Mouse (Mus musculus) limb, embryonic 15.5 days (tissue): ENCODE data around the gene Ostf1. TPM values are rescaled to one million over a fixed set of nuclear protein-coding genes. Genes with fewer than 3 reads are reported as not detected.

Source experiments
- ATAC-seq: fragments of 200-750 bp; cut with Nextera tagmentation; 2 replicates; pipeline ENCODE4 v1.8.0; 2017; ENCODE audit warnings: low read depth, moderate TSS enrichment; ENCODE audit not compliant: insufficient number of reproducible peaks, low FRiP score, low TSS enrichment
- H3K27ac ChIP-seq: fragments of 300-500 bp; sonication (generic); 2 replicates; pipeline ENCODE4 v1.5.1; 2015; ENCODE audit warnings: moderate library complexity, mild to moderate bottlenecking, inconsistent platforms
- H3K27me3 ChIP-seq: fragments of 300-500 bp; sonication (generic); 2 replicates; pipeline ENCODE4 v1.6.1; 2015; ENCODE audit warnings: inconsistent platforms
- H3K36me3 ChIP-seq: fragments of 300-500 bp; sonication (generic); 2 replicates; pipeline ENCODE4 v1.6.1; 2015; ENCODE audit warnings: inconsistent platforms
- H3K4me1 ChIP-seq: fragments of 300-500 bp; sonication (generic); 2 replicates; pipeline ENCODE4 v1.6.1; 2015; ENCODE audit warnings: inconsistent platforms
- H3K4me2 ChIP-seq: fragments of 300-500 bp; sonication (generic); 2 replicates; pipeline ENCODE4 v1.6.1; 2015; ENCODE audit warnings: mild to moderate bottlenecking, inconsistent platforms
- H3K4me3 ChIP-seq: fragments of 300-500 bp; sonication (generic); 2 replicates; pipeline ENCODE4 v1.5.1; 2015; ENCODE audit warnings: mild to moderate bottlenecking, inconsistent platforms
- H3K9ac ChIP-seq: fragments of 300-500 bp; sonication (generic); 2 replicates; pipeline ENCODE4 v1.6.1; 2015; ENCODE audit warnings: inconsistent platforms
- H3K9me3 ChIP-seq: fragments of 300-500 bp; sonication (generic); 2 replicates; pipeline ENCODE4 v1.6.1; 2016; ENCODE audit warnings: inconsistent platforms
- WGBS: fragments of 180-500 bp; shearing (Covaris S2); methylation state at CpG from one replicate; pipeline ENCODE4 v1.1.7; 2015; 5-methylcytosine and 5-hydroxymethylcytosine counted together
- polyA plus RNA-seq: library from polyadenylated mRNA; unstranded; fragments of >200 nt; fragmentation: Nextera tagmentation; extraction: Ambion mirVana; gene quantifications from 2 replicates; pipeline ENCODE4 v1.2.1, GENCODE M21; 2015

The Ostf1 gene
- polyA plus RNA-seq, 1 experiment from 2014 or later, result 154 TPM

- H3K9me3 ChIP-seq, result no peaks in the 10 kb centered on the region
- no peaks in the 10 kb centered on the region for H3K27me3 ChIP-seq
- H3K36me3 ChIP-seq, result peaks cover 9% of the 10 kb centered on the region; the same call in 1 of the 2 replicates
- no peak overlapping the region for H3K27ac ChIP-seq
- 93% methylated on average over 16 of the region's 16 CpGs for WGBS
- no peak overlapping the region for H3K9ac ChIP-seq
- H3K4me1 ChIP-seq, result peaks cover 6% of the 10 kb centered on the region
- ATAC-seq, result no peak
- H3K4me2 ChIP-seq, result no peak overlapping the region
- no peak overlapping the region for H3K4me3 ChIP-seq
These were observed 50.6 kb downstream of the Ostf1 start for GRCm38 (mm10) chr19:18581046-18581445.

DNA sequence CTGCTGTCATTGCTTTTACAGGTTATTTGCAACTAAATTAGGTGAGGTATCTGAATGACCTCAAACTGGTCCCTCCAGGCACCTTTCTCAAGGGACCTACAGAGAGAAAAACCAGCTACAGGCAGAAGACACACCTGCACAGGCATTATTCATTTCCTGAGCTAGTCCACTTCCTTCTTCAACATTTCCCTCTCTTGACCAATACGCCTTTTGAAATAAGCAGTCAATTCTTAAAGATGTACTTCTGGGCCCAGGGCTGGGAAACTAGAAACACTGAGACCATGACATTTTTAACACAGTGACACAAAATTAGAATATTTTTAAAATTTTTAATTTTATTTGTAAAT, 52.6 kb downstream of the Ostf1 start:
- H3K9ac ChIP-seq, result no peak overlapping the region
- 88% methylated on average over 1 of the region's 1 CpGs for WGBS
- no peak overlapping the region for H3K27ac ChIP-seq
- no peaks in the 10 kb centered on the region for H3K27me3 ChIP-seq
- no peak overlapping the region for H3K4me2 ChIP-seq
- ATAC-seq, result no peak
- no peaks in the 10 kb centered on the region for H3K36me3 ChIP-seq
- H3K4me1 ChIP-seq, result peaks cover 6% of the 10 kb centered on the region
- H3K4me3 ChIP-seq, result no peak overlapping the region
- no peaks in the 10 kb centered on the region for H3K9me3 ChIP-seq

- H3K9me3 ChIP-seq, result no peaks in the 10 kb centered on the region
- 27% methylated on average over 17 of the region's 17 CpGs for WGBS
- H3K27ac ChIP-seq, result peak overlapping the region; percentile 27; the same call in 1 of the 2 replicates
- no peak for ATAC-seq
- no peaks in the 10 kb centered on the region for H3K36me3 ChIP-seq
- H3K27me3 ChIP-seq, result no peaks in the 10 kb centered on the region
- peak overlapping the region; percentile 10; the same call in 1 of the 2 replicates for H3K4me2 ChIP-seq
- no peak overlapping the region for H3K9ac ChIP-seq
- H3K4me3 ChIP-seq, result peak overlapping the region; percentile 9; the same call in 1 of the 2 replicates
- peaks cover 6% of the 10 kb centered on the region for H3K4me1 ChIP-seq
These were observed 53.2 kb downstream of the Ostf1 start for GRCm38 (mm10) chr19:18578216-18579011.

DNA sequence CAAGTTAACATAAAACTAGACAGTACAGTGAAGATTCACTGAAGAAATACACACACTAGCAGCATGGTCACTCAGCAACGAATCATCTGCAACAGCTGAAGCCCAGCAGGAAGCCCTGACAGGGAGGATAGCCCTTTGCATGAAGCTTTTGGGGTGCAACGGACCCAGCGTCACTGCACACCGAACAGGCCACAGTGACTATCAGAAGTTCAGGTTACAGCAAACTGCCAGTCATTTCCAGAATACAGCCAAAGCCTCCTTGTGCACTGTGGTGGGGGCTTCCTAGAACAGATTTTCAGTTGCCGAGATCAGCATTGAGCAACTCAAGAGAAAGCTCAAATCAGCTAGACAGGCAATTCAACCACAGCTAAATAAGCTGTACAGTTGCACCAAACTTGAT, 54.3 kb downstream of the Ostf1 start:
- H3K9ac ChIP-seq, result no peak overlapping the region
- H3K36me3 ChIP-seq, result no peaks in the 10 kb centered on the region
- ATAC-seq, result no peak
- H3K4me2 ChIP-seq, result no peak overlapping the region
- WGBS, result 75% methylated on average over 5 of the region's 5 CpGs
- H3K27me3 ChIP-seq, result no peaks in the 10 kb centered on the region
- no peak overlapping the region for H3K27ac ChIP-seq
- H3K9me3 ChIP-seq, result no peaks in the 10 kb centered on the region
- H3K4me1 ChIP-seq, result peaks cover 6% of the 10 kb centered on the region
- H3K4me3 ChIP-seq, result no peak overlapping the region

GRCm38 (mm10) chr19:18575891-18576290, 55.7 kb downstream of the Ostf1 start:
- H3K36me3 ChIP-seq, result no peaks in the 10 kb centered on the region
- H3K4me1 ChIP-seq, result peaks cover 6% of the 10 kb centered on the region
- no peak overlapping the region for H3K4me3 ChIP-seq
- no peaks in the 10 kb centered on the region for H3K9me3 ChIP-seq
- 86% methylated on average over 3 of the region's 3 CpGs for WGBS
- no peak overlapping the region for H3K27ac ChIP-seq
- H3K9ac ChIP-seq, result no peak overlapping the region
- no peak for ATAC-seq
- H3K27me3 ChIP-seq, result no peaks in the 10 kb centered on the region
- no peak overlapping the region for H3K4me2 ChIP-seq

DNA sequence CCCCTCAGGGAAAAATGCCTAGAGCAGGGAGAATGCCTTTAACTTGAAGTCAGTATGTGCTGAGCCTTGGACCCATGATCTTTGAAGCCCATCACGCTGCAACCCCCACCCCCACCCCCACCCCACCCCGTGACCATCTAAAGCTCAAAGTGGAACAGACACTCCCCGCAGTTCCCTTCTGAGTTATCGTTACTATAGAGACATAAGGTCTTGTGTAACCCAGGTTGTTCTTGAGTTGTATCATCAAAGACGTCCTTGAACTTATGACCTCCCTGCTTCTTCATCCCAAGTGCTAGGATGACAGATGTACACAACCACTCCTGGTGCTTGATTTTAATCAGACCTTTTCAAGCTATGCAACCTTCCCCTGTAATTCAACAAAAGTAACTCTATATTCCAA, 57.7 kb downstream of the Ostf1 start:
- Histone ChIP-seq H3K9me3 (no peaks in the 10 kb centered on the region), H3K36me3 (no peaks in the 10 kb centered on the region), H3K4me3 (no peak overlapping the region), H3K27me3 (no peaks in the 10 kb centered on the region), H3K9ac (no peak overlapping the region), H3K27ac (no peak overlapping the region), H3K4me2 (no peak overlapping the region), H3K4me1 (peaks cover 6% of the 10 kb centered on the region)
- ATAC-seq, result no peak
- WGBS, result 69% methylated on average over 5 of the region's 5 CpGs

- H3K27ac ChIP-seq, result no peak overlapping the region
- WGBS, result 70% methylated on average over 3 of the region's 3 CpGs
- peaks cover 6% of the 10 kb centered on the region for H3K4me1 ChIP-seq
- ATAC-seq, result no peak
- H3K36me3 ChIP-seq, result no peaks in the 10 kb centered on the region
- no peaks in the 10 kb centered on the region for H3K27me3 ChIP-seq
- no peak overlapping the region for H3K9ac ChIP-seq
- H3K4me3 ChIP-seq, result no peak overlapping the region
- H3K9me3 ChIP-seq, result no peaks in the 10 kb centered on the region
- H3K4me2 ChIP-seq, result no peak overlapping the region
These were observed 58.2 kb downstream of the Ostf1 start for GRCm38 (mm10) chr19:18573443-18573842.

GRCm38 (mm10) chr19:18569496-18569895, 62.1 kb downstream of the Ostf1 start:
- ATAC-seq, result no peak
- Histone ChIP-seq H3K9me3 (no peaks in the 10 kb centered on the region), H3K9ac (no peak overlapping the region), H3K4me3 (no peak overlapping the region), H3K4me2 (no peak overlapping the region), H3K27ac (no peak overlapping the region), H3K27me3 (no peaks in the 10 kb centered on the region), H3K36me3 (no peaks in the 10 kb centered on the region), H3K4me1 (no peaks in the 10 kb centered on the region)
- 81% methylated on average over 1 of the region's 1 CpGs for WGBS

DNA sequence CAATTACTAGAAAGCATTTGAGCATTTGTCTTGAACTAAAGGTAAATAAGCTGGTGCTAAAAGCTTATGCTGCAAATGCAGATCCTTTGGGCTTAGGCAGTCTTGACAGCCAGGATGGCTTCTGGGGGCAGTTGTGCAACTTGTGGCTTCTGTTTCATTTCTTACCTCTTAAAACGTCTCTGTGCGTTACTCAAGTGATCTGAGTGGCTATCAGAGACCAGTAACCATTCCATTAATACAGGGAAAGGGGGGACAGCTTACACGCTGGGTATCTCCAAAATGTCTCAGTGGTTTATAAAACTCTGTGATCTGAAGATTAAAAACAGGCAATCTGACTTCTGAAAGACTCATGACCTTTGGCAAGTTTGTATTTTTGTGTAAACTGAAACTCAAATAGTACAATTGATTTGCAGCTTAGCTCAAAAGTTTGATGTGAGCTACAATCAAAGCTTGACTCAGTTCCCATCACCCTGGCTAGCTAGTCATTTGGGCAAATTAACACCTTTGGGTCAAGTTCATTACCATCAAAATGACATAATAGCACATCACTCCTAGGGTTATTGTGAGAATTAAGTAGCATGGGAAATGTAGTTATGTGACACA, 62.7 kb downstream of the Ostf1 start:
- Histone ChIP-seq H3K27ac (no peak overlapping the region), H3K4me2 (no peak overlapping the region), H3K9ac (no peak overlapping the region), H3K4me1 (no peaks in the 10 kb centered on the region), H3K4me3 (no peak overlapping the region), H3K27me3 (no peaks in the 10 kb centered on the region), H3K36me3 (no peaks in the 10 kb centered on the region), H3K9me3 (no peaks in the 10 kb centered on the region)
- 67% methylated on average over 3 of the region's 3 CpGs for WGBS
- no peak for ATAC-seq

DNA sequence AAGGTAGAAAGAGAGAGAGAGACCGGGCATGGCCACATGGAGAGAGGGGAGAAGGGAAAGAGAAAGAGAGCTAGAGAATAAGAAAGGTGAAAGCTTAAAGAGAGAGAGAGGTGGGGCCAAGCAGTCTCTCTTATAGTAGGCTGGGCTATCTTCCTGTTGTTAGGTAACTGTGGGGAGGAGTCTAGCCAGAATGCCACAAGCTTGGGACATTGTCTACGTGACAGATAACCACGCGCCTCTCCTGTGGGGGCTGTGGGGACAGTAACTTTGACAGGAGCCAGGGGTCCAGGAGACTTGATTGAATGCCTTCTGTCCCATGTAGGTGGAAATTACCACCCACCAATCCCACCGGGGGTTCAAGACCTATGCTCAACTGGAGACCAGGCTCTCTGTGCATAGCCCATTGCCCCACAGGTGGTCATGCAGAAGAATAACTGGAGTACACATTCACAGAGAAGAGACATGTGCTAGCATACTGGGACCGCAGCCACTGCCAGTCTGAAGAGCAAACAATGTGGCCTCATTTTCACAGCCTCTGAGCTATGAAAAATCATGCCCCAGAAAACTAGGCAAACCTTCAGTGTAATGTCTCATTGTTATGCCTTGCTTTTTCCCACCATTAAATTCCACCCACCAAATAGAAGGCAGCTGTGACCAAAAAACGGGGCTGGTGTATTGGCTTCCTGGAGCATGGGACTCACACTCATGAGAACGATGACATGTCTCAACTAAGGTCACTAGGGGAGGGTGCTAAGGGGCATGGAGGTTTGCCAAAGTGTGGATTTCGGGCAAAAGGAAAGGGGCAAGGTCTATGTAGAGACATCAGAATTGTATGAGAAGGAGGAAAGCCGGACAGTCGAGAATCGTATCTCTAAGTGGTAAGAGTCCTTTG, 63.4 kb downstream of the Ostf1 start:
- H3K4me3 ChIP-seq, result no peak overlapping the region
- no peak overlapping the region for H3K27ac ChIP-seq
- no peaks in the 10 kb centered on the region for H3K9me3 ChIP-seq
- no peaks in the 10 kb centered on the region for H3K36me3 ChIP-seq
- no peaks in the 10 kb centered on the region for H3K27me3 ChIP-seq
- no peaks in the 10 kb centered on the region for H3K4me1 ChIP-seq
- H3K9ac ChIP-seq, result no peak overlapping the region
- H3K4me2 ChIP-seq, result no peak overlapping the region
- 85% methylated on average over 12 of the region's 12 CpGs for WGBS
- ATAC-seq, result no peak

GRCm38 (mm10) chr19:18567501-18567900, 64.1 kb downstream of the Ostf1 start:
- no peak overlapping the region for H3K4me3 ChIP-seq
- H3K4me1 ChIP-seq, result no peaks in the 10 kb centered on the region
- H3K4me2 ChIP-seq, result no peak overlapping the region
- H3K9me3 ChIP-seq, result no peaks in the 10 kb centered on the region
- no peak overlapping the region for H3K27ac ChIP-seq
- H3K36me3 ChIP-seq, result no peaks in the 10 kb centered on the region
- no peak overlapping the region for H3K9ac ChIP-seq
- ATAC-seq, result no peak
- WGBS, result 88% methylated on average over 11 of the region's 11 CpGs
- H3K27me3 ChIP-seq, result no peaks in the 10 kb centered on the region

- H3K27me3 ChIP-seq, result no peaks in the 10 kb centered on the region
- no peak overlapping the region for H3K27ac ChIP-seq
- 85% methylated on average over 1 of the region's 1 CpGs for WGBS
- H3K4me1 ChIP-seq, result no peaks in the 10 kb centered on the region
- no peaks in the 10 kb centered on the region for H3K36me3 ChIP-seq
- H3K4me3 ChIP-seq, result no peak overlapping the region
- H3K9ac ChIP-seq, result no peak overlapping the region
- ATAC-seq, result no peak
- H3K9me3 ChIP-seq, result no peaks in the 10 kb centered on the region
- H3K4me2 ChIP-seq, result no peak overlapping the region
These were observed 73.9 kb downstream of the Ostf1 start for GRCm38 (mm10) chr19:18557708-18558107.
